ENCODE assay signal across 8 mouse cellular contexts in the genomic region with DNA sequence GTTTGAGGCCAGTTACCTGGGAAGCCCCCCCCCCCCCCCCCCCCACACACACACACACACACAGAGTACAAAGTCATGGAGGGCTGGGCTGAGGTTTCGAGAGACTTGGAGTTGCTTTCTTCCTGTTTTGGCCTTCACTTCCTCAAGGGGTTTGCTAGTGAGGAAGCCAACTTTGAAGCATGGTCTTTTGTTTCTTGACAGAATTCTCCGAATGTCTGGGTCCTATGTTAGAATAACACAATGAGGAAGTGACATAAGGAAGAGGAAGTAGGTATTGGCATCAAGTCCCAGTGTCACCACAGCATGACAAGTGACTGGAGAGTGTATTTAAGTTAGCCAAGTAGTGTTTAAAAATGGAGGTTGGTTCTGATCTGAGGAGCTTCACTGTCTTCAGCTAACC. TPM values are rescaled to one million over a fixed set of nuclear protein-coding genes. Genes with fewer than 3 reads are reported as not detected.
DNase-seq lines count a peak whose midpoint lies in the region; ATAC-seq and TF ChIP-seq lines count a peak whose summit lies in the region.
"Had no signal": no experiment of that assay in that cellular context is flagged by ENCODE, and none has a peak within 500 bp of the region (broad histone marks: within the 10 kb centered on the region; RNA-seq: fewer than 3 reads in every experiment).

No protein-coding gene starts in this region.

- no peak for TF ChIP-seq POLR2A in lung, adult 2 months (IDR thresholded peaks at IDR 0.05; ENCODE audit: borderline replicate concordance, extremely low read depth, low read depth, low read length)

- no peak overlapping the region for H3K4me3 ChIP-seq in lung, embryonic 15.5 days
- no peak overlapping the region for H3K4me3 ChIP-seq in lung, adult 2 months (replicated peaks; ENCODE audit: extremely low read depth, low read depth, low read length)
- H3K4me3 ChIP-seq in intestine, embryonic 16.5 days (ENCODE audit: low read length): no peak overlapping the region

- TF ChIP-seq CTCF in lung, adult 2 months (IDR thresholded peaks at IDR 0.05; ENCODE audit: insufficient read depth, low read length): no peak

- no peaks in the 10 kb centered on the region for H3K4me1 ChIP-seq in lung, embryonic 15.5 days
- peaks cover 4% of the 10 kb centered on the region for H3K4me1 ChIP-seq in lung, adult 2 months (ENCODE audit: control insufficient read depth, insufficient read depth, low read length)
- peaks cover 4% of the 10 kb centered on the region; the same call in 1 of the 2 replicates for H3K4me1 ChIP-seq in intestine, embryonic 16.5 days (ENCODE audit: control insufficient read depth, insufficient read depth, low read length)

- peak; percentile 46; the same call in 1 of the 2 replicates for ATAC-seq in lung, embryonic 15.5 days (ENCODE audit: borderline replicate concordance, extremely low read depth, low FRiP score, low TSS enrichment)
- ATAC-seq in intestine, embryonic 16.5 days: 0 out of 2 replicates have a peak, but pooled peaks have one; percentile 18

- H3K27ac ChIP-seq in lung, embryonic 15.5 days: 0 out of 2 replicates have a peak overlapping the region, but pooled peaks have one; percentile 9
- 0 out of 2 replicates have a peak overlapping the region, but pooled peaks have one; percentile 60 for H3K27ac ChIP-seq in intestine, embryonic 16.5 days (ENCODE audit: low read length)

- no peaks in the 10 kb centered on the region for H3K9me3 ChIP-seq in lung, embryonic 15.5 days
- no peaks in the 10 kb centered on the region for H3K9me3 ChIP-seq in intestine, embryonic 16.5 days (ENCODE audit: control insufficient read depth, low read length)

- H3K9ac ChIP-seq in lung, embryonic 15.5 days: no peak overlapping the region
- H3K9ac ChIP-seq in intestine, embryonic 16.5 days (ENCODE audit: low read depth, low read length): no peak overlapping the region

- WGBS in lung, embryonic 15.5 days: 52% methylated on average over 2 of the region's 2 CpGs
- WGBS in lung, adult 2 months: 21% methylated on average over 2 of the region's 2 CpGs
- 74% methylated on average over 2 of the region's 2 CpGs for WGBS in intestine, embryonic 16.5 days

- DNase-seq in lung, adult 2 months: no peak
- DNase-seq in MEL-GATA-1-ER (ENCODE audit: extremely low read depth, low read depth): peak; percentile 91
- peak; percentile 82 for DNase-seq in naive thymus-derived CD4-positive, alpha-beta T cell, adult 2 months (ENCODE audit: low read depth)
- no peak for DNase-seq in layer of hippocampus, adult 11-12 months (ENCODE audit: low spot score)
- no peak for DNase-seq in left cerebral cortex, postnatal 36 days (ENCODE audit: low spot score in 2 of 2)
- DNase-seq: cerebellum, adult 9-10 months had no signal

- no peaks in the 10 kb centered on the region for H3K27me3 ChIP-seq in lung, embryonic 15.5 days
- no peaks in the 10 kb centered on the region for H3K27me3 ChIP-seq in intestine, embryonic 16.5 days (replicated peaks; ENCODE audit: control insufficient read depth, insufficient read depth, low read length)

- intact Hi-C loops in left cerebral cortex, postnatal 36 days (cut with DNase I): no loop called here

- peaks cover 15% of the 10 kb centered on the region for H3K36me3 ChIP-seq in lung, embryonic 15.5 days
- H3K36me3 ChIP-seq in intestine, embryonic 16.5 days (ENCODE audit: control insufficient read depth, insufficient read depth, low read length): peaks cover 10% of the 10 kb centered on the region

- H3K4me2 ChIP-seq in lung, embryonic 15.5 days: no peak overlapping the region
- H3K4me2 ChIP-seq in intestine, embryonic 16.5 days (ENCODE audit: low read depth, low read length): no peak overlapping the region

RNA-seq across cellular contexts. Expression of a gene that starts 11.8 kb away (rescaled TPM):
- 60.1 and 66.5 TPM in 2 replicates for polyA plus RNA-seq in lung, embryonic 15.5 days (2015; fragmentation: Nextera tagmentation; extraction: Ambion mirVana)
- 50.9 and 79.8 TPM in 2 replicates for polyA plus RNA-seq in lung, adult 2 months (2012; rRNA removed)
- 100 and 113 TPM in 2 replicates for polyA plus RNA-seq in intestine, embryonic 16.5 days (2015; fragmentation: Nextera tagmentation; extraction: Ambion mirVana)
- 10 to 100 TPM; 19.0 to 21.5 TPM for total RNA-seq in left cerebral cortex, postnatal 36 days (2021)

RNA-seq across cellular contexts. Expression of a gene that starts 38.9 kb away (rescaled TPM):
- 91.3 and 91.8 TPM in 2 replicates for polyA plus RNA-seq in lung, embryonic 15.5 days (2015; fragmentation: Nextera tagmentation; extraction: Ambion mirVana)
- 86.0 and 88.9 TPM in 2 replicates for polyA plus RNA-seq in lung, adult 2 months (2012; rRNA removed)
- polyA plus RNA-seq in intestine, embryonic 16.5 days (2015; fragmentation: Nextera tagmentation; extraction: Ambion mirVana): 82.5 and 86.6 TPM in 2 replicates
- 1 to 10 TPM; 3.8 to 4.0 TPM for total RNA-seq in left cerebral cortex, postnatal 36 days (2021)

RNA-seq across cellular contexts. Expression of a gene that starts 54.1 kb away (rescaled TPM):
- polyA plus RNA-seq in lung, embryonic 15.5 days (2015; fragmentation: Nextera tagmentation; extraction: Ambion mirVana): 51.3 and 60.3 TPM in 2 replicates
- polyA plus RNA-seq in lung, adult 2 months (2012; rRNA removed): 15.4 and 17.8 TPM in 2 replicates
- 48.1 and 52.2 TPM in 2 replicates for polyA plus RNA-seq in intestine, embryonic 16.5 days (2015; fragmentation: Nextera tagmentation; extraction: Ambion mirVana)
- 10 to 100 TPM; 91.3 to 92.5 TPM for total RNA-seq in left cerebral cortex, postnatal 36 days (2021)

Comparison
In these comparisons a context has a peak if more than half of its experiments do, and no peak if none do; other contexts are left out.
1. DNase-seq: peak in MEL-GATA-1-ER (single experiment) and naive thymus-derived CD4-positive, alpha-beta T cell, adult 2 months (single experiment); none in lung, adult 2 months (single experiment), layer of hippocampus, adult 11-12 months (single experiment) and left cerebral cortex, postnatal 36 days (0 of 2).